Mouse (Mus musculus) heart, postnatal 0 days (tissue): Measurements from ENCODE around the gene Cyth3.

Experiments
- CTCF ChIP-seq: IDR thresholded peaks from 2 replicates; pipeline ENCODE4 v1.5.1; 2016; ENCODE audit warnings: antibody characterized with exemption, control low read depth, low read depth
- EP300 ChIP-seq: IDR thresholded peaks from 2 replicates; pipeline ENCODE4 v1.6.1; 2016; ENCODE audit warnings: antibody characterized with exemption, low read depth

GRCm38 (mm10) chr5:143627507-143627906, 5.3 kb downstream of the Cyth3 start:
- TF ChIP-seq CTCF: peak; percentile 14; the same call in 1 of the 2 replicates
- no peak for TF ChIP-seq EP300
